Mouse (Mus musculus) layer of hippocampus, adult 8-10 months (tissue): ENCODE measurements at regions not wholly inside any gene's neighbourhood (a gene's known extent, or its start where the extent isn't known, plus 50 kb on each side); places are given as distances from the start of the nearest gene placed in this dataset.

Experiments used
- DNase-seq, 2 experiments: peaks; one replicate each; pipeline ENCODE4 v3.0.0; 2022; ENCODE audit warnings: low spot score in 2 of 2

DNA sequence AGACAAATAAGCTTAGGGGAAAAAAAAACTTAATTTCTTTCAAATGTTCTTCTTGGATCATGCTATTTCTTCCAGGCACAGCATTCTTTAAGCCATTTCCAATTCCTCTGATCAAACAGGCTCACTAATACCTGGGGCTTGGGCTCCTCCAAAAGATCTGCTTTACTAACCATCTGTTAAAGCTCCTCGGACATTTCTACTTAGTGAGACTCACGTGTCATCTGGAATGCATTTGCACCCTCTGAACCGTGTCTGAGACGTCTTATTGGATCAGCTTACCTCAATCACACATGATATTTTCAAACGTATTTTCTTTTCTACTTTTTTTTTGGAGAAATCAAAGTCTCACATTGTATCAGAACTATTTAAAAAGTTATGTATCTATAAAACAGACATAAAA lies 132.4 kb downstream of the Npr3 start:
- no peak for DNase-seq

DNA sequence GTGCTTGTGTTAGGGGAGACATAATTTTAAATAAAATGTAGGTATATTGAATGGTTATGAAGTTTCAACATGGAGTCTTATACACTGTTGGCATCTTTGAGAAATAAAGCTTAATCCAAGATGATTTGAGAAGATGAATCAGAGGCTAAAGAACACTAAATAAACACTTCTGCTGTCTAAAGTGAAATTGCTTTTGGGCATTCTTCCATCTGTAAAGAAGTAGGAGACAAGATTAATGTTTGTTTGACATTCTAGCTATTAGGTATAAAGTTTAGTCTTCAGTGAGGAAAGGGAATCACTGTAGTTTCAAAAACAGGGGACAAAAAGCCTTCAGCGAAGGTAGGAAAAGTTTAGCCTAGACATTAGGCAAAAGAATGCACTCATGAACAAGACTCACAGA lies 136.5 kb downstream of the Npr3 start:
- DNase-seq = no peak

DNA sequence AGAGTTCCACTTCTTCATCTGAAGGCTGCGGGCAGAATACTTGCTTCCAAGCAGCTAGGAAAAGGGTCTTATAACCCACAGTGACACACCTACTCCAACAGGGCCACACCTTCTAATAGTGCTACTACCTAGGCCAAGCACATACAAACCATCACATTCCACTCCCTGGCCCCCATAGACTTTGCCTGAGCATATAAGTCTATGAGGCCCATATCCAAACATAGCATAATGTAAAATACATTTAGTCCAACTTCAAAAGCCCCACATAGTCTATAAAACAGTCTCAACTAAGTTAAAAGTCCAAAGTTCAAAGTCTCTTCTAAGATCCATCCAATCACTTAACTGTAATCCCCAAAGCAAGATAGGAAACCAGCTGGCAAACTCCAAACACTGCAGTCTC lies 149.1 kb downstream of the Npr3 start:
- no peak for DNase-seq

DNA sequence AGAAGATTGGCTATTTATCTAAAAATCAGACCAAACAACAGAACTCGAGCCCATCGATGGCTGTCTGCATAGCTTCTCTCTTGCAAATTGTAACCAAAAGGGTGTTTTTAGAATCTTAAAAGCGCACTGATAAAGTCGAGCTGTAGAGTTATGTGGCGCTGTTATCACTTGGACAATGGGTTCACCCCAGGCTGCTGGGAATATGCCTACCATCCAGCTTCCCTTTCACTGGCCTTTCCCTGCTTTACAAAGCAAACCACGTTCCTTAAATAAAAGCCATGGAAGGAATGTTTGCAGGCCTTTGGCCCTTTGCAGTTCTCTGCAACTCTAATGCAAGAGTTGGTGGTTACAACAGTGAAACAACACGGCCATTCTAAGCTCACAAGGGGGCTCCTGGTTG lies 150.3 kb downstream of the Npr3 start:
- no peak for DNase-seq

DNA sequence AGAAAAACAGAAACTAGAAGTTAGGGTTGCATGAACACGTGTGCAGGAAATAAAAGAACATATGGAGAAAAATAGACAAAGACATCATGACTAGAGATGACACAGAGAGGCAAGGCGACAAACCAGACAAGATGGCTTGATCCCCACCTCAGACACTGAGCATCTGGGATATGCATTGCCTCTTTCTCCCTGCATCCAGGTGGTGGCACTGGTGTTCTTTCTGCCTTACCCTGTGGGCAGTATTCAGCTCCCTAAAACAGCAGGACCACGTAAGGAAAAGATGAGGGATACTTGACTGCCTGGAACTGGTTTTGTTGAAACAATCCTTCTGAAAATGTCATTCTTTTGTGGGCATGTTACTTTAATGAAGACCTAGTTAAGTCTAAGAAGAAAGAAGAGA lies 153.9 kb downstream of the Npr3 start:
- peak; percentile 35 to 59 for DNase-seq

DNA sequence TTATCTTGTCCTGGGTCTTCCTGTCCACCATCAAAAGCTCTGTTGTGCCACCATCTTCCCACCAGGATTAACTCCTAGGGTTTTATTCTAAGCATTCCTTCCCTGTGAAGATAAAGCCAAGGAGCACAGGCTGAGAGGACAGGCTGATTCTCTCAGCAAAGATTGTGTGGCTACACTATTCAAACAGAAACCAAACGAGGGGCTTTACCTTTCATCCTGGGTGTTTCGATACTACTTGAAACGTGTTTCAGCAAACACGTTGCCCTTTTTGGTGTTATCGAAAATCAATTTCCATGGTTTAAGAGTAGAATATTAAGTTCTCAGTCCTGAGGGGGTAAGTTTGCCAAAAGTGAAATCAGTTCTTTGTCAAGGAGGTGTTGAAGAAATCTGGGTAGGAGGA lies 156.2 kb downstream of the Npr3 start:
- DNase-seq = no peak

DNA sequence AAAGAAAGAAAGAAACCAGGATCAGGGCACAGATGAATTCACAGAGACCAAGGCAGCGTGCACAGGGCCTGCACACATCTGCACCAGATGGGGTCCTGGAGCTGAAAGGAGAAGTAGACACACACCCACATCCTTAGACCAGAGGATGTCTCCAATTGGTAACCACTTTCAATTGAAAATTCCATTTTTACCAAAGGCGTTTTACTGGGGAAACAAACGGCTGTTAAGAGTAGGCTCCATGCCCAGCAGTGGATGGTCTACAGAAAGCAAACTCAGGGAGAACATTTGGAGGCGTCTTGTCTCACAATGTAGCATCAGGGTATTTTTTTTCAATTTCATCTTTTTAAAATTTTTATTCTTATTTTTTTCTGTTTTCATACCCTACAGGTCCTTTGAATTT lies 157.6 kb downstream of the Npr3 start:
- peak in 1 of 2 experiments; percentile 11 for DNase-seq

DNA sequence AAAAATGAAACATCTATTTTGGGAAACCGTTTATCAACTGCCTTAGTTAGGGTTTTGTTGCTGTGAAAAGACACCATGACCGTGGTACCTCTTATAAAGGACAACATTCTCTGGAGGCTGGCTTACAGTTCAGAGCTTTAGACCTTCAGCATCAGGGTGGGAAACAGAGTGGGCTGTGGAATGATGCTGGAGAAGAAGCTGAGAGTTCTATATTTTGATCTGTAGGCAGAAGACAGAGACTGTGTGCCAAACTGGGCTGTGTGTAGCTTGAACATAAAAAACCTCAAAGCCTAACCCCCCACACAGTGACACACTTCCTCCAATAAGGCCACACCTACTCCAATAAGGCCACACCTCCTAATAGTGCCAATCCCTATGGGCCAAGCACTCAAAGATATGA lies 158.8 kb downstream of the Npr3 start:
- DNase-seq = no peak

DNA sequence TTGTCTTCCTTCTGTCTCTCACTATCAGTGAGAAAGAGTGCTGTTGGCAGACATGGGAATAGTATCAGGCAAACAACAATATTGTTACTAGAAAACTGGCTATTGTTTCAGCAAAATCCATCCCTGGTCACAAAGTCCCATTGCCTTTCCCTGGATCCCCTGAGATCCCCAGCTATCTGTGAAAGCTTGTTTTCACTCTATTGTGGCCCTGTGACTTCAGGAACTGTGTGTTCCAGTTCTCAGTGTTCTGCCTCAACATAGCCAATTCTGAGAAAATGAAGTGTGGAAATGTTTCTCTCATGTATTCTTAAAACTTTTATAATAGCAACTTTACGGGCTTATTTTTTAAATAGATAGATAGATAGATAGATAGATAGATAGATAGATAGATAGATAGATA lies 160.3 kb downstream of the Npr3 start:
- no peak for DNase-seq

DNA sequence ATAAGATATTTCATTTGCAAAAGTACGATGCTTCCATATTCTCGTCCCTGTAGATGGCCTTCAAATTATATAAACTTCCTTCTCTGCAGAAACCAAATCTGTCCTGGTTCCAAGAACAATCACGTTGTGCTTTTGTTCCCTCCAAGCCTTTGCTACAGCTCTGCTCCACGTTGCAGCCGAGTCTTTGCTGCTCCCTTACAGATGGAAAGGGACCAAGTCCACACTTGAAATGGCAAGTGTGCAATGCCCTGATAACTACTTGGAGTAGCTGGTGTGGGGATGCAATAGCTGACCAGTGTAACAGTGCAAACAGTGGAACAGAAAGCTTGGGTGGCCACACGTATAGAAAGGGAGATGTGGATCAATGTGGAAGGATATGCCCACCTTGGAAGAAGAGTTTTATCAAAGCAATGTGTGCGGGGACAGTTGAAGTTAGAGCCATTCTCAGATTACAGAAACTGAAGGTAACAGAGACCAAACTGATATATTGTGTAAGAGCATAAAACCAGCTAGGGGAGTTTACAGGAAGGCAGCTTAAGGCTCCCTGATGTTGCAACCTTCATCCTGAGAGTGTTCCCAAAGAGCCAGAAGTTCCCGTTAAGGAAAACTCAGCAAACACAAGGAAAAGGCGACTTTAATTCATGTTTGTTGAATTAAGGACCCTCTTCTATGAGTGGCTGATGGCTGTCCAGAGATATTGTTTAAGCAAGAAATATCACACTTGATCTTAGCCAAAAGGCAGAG lies 161.3 kb downstream of the Npr3 start:
- DNase-seq = no peak

DNA sequence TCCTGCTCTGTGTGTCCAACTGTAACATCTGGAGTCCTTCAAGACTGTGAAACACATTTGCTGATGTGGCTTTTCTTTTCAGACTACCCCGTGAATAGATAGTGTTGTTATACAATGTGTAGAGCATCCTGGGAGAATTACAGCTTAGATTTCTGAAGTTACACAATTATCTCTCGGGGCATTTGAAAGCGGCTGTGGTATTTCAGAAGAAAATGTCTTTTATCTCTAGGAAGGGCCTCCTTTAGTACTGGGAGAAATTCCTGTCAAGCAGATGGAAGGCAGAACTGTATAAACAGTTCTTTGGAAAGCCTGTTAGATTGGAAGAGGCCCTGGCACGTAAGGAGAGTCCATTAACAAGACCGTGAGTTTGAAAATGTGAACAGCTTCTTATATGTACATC lies 162.2 kb downstream of the Npr3 start:
- DNase-seq = no peak

DNA sequence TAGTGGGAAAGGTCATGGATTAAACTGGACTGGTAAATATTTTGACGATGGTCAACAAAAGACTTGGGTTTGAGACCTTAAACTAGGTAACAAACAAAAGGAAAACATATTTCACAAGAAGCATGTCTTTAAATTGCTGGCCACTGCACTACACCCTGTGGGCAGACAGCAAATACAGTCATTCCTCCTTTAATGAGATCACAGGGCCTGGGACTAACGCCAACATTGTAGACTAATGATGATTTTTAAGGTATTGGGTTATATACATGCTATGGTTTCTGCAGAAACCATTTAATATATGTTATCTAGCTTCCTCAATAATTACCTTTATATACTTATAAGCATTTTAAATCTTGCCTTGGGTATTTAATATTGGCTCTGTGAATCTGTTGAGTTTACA lies 162.8 kb downstream of the Npr3 start:
- no peak for DNase-seq

DNA sequence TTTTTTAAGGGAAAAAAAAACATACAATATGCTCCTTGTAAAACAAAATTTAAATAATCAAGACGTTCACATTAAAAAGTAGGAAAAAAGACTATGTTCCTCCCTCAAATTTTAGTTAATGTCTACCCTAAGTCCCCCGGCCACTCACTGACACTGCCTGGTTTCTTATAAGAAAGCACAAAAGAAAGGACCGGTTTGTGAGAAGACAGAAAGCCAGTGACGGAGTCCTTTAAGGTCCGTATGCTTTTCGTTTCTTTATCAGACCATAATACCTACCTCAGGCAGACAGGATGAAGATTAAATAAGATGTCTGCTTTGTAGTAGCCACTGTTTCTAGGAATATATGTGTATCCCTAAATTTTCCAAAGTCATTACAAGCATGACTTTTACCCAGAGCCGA lies 164.3 kb downstream of the Npr3 start:
- DNase-seq = no peak

DNA sequence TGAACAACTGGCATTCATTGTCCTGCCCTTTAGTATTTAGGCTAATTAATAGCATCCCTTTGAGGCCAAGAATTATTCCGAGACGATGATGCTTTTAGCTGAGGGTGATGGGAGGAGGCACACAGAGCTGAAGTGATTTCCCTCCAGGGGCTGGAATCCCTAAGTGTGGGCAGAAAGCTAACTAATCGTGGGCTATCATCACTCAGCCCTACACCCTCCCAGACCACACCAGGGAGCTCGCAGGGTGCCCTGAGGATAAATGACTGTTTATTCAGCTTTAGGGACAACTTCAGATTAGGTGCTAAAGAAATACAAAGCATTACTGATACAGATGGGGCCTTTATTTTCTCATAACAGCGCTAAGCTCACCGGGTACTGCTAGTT lies 164.7 kb downstream of the Npr3 start:
- DNase-seq = no peak

DNA sequence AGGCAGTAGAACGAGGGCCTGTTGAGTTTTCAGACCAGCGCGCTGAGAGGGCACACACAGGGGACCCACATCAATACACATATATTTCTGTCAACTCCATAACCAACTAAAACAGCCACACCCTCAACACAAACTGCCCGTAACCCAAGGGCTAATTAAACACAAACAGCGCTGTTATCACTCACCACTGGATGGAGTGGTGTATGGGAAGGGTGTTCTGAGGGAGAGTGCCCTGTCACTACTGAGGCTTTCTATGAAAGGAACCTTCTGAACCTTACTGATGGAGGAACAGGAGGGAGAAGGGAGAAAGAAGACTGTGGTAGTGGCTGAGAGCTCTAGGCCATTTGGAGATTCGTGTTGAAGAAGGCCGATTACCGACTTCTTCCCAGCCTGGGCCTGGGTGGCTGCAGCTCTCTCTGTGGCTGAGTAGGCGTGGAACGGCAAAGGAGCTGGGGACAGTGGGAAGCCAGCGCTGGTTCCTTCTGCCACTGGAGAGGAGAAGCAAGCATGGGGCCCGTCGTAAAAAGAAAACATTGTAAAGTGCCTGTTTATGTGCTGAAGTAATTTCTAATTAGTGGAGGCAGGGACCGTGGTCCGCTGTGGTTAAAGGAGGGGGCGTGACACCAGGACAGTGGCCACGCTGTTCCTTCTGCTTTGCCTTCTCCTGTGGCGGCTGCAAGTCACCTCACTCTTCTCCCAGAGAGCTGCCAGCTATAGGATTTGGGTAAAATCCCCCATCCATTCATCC lies 165.3 kb downstream of the Npr3 start:
- DNase-seq = no peak

DNA sequence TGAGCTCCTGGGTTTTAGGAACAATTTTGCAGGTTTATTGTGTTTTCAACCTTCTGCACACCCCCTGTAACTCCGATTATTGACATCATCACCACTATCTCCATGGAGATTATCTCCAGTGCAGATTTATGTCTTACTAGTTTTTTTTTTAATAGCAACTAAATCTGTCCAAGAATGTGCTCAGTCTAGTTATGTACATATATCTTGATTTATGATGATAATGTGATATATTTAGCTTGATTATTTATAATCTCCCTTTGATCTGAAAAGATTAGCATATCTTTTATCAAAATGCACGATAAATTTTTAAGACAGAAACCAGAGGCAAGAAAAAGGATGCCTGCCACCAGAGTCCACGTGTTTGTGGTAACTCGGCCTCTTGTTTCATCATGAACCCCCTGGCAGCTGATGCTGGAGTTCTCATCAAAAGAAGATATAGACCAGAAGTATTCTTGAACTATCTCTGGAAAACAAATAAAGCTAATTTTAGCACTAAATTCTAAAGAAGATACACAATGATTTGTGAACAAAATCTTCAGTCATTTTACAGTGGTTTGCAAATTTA lies 169.6 kb downstream of the Npr3 start:
- no peak for DNase-seq

DNA sequence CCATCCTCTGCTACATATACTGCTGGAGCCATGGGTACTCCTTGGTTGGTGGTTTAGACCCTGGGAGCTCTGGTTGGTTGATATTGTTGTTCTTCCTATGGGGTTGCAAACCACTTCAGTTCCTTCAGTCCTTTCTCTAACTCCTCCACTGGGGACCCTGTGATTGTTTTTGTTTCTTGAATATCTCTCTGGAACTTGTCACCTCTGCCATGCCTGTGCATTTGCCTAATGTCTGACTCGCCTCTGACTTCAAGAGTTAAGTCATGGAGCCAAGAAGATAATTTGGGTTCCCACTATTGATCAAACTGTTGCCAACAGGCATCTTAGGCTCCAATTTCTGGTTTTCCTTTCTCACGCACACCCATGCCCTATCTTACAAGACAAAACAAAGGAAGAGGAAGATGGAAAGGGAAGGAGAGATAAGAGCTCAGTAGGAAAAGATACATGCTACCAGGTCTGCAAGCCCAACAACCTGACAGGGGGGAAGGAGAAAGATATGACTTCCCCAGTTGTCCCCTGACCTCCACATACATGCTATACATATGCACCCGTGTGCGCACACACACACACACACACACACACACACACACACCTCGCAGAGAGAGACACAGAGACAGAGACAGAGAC lies 172.3 kb downstream of the Npr3 start:
- DNase-seq = no peak

DNA sequence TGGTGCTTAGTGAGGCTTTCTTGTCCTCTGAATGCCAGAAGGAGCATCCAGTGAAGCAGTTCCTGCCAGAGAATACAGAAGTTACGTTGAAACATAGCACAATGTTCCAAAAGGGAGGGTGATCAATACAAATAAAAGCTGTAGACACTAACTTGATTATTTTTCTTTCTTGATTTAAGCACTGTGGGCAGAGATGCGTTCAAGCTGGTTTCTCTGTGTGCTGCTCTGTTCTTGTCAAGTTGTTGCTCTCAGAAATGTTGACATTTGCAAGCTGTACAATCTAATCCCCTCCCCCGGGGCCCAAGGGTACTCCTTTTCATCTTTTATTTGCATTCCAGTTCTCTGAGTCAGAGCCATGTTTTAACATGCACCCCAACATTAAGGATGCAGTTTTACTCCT lies 177.7 kb downstream of the Npr3 start:
- no peak for DNase-seq

DNA sequence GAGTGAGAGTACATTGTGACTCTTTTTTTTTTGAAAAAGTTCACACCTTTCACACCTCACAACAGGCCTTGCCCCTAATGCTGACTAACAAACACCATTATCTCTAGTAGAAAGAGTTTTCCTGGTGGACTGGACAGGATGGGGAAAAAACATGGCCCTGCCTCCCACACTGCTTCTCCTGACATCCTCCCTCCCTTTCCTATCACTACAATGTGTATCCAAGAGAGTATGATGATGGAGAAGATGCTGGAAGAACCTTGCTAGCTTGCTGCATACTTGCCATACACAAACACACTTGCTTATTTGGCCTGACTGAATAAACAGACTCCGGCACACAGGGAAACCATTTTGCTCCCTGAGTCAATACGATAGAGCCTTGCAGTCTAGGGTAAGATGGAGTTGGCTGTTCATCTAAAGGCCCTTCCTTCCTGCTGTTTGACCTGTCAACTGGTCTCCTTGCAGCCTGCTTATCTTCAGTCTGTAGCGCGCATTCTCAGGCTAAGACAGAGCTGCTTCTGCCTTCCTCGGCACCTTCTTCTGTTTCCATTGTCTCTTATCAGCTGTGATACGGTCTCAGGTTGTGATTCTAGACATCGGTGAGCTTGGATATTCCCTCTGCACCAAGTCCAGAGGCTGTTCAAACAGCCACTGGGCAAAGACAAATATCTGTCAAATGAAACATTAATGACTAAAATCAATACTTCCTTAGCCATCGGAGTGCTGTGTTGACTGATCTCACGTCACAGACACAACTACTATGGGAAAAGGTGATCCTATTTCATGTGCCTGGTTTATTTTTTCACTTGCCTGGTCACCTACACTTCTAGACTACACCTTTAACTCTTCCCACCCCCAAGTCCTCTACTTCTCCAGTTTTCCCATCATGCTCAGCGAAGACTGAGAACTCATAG lies 181.2 kb downstream of the Npr3 start:
- DNase-seq = no peak

DNA sequence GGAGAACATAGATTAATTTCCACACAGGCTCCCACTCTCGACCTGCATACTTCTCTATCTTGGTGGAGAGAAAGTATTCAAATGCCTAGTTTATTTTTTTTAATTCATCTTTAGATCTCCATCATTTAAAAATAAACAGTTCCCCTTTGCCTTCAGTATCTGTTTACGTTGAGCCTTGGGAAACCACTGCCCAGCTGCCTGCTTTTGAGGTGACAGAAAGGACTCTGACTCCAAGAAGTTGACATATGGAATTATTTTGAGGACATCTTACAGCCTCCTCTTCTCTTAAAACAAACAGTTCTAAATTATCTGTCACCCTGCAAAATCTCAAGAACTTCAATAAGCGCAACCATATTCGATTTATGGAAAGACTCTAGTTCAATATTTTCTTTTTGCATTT lies 186.4 kb downstream of the Npr3 start:
- DNase-seq = no peak

DNA sequence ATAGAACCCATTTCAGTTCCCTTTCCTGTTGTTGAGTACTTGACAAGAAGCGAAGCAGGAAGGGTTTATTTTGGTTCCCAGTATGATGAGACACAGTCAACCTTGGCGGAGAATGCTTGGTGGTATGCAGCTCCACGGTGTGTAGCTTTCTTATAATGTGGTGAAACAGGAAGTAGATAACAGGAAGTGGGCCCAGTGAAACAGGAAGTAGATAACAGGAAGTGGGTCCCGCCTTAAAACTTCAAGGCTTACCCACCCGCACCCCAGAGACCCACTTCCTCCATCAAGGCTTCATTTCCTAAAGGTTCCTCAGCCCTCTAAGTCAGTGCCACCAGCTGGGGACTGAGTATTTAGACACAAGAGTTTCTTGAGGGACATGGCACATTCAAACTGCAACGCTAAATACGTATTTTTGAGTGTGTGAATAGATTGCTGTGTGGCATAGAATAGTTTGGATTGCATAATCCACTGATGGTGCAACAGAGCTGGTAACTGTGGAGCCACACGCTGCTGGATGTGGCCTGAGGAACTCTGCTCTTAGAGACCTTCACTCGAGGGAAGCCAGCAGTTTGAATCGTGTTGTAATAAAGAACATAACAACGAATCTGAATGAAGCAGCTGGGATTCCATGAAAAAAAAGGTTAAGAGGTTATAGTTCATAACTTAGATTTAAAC lies 190.8 kb downstream of the Npr3 start:
- no peak for DNase-seq
